ENCODE assay signal across 20 mouse cellular contexts in genomic region chr8:111614786-111615701, GRCm38 (mm10). TPM values are rescaled to one million over a fixed set of nuclear protein-coding genes. Genes with fewer than 3 reads are reported as not detected.
DNase-seq lines count a peak whose midpoint lies in the region; ATAC-seq lines count a peak whose summit lies in the region.
"Had no signal": no experiment of that assay in that cellular context is flagged by ENCODE, and none has a peak within 500 bp of the region (broad histone marks: within the 10 kb centered on the region; RNA-seq: fewer than 3 reads in every experiment).

No protein-coding gene starts in this region.

- no peak for ATAC-seq in forebrain, embryonic 15.5 days (replicated peaks)
- no peak for ATAC-seq in forebrain, embryonic 11.5 days (replicated peaks; ENCODE audit: low FRiP score)
- peak; percentile 59 for ATAC-seq in lung, embryonic 16.5 days (ENCODE audit: low read depth)
- ATAC-seq in intestine, embryonic 16.5 days = peak; percentile 29; the same call in 1 of the 2 replicates
- peak; percentile 70 for ATAC-seq in stomach, embryonic 16.5 days (ENCODE audit: insufficient read depth, low FRiP score)

- no peak overlapping the region for H3K9ac ChIP-seq in forebrain, embryonic 15.5 days (replicated peaks)
- H3K9ac ChIP-seq in forebrain, embryonic 11.5 days (ENCODE audit: low read length) = no peak overlapping the region
- H3K9ac ChIP-seq in lung, embryonic 16.5 days (ENCODE audit: low read length) = no peak overlapping the region
- H3K9ac ChIP-seq in intestine, embryonic 16.5 days (ENCODE audit: low read depth, low read length) = no peak overlapping the region
- no peak overlapping the region for H3K9ac ChIP-seq in stomach, embryonic 16.5 days (ENCODE audit: low read length)
- H3K9ac ChIP-seq: embryonic facial prominence, embryonic 12.5 days; limb, embryonic 15.5 days had no signal

- peaks cover 8% of the 10 kb centered on the region; the same call in 1 of the 2 replicates for H3K36me3 ChIP-seq in forebrain, embryonic 15.5 days
- no peaks in the 10 kb centered on the region for H3K36me3 ChIP-seq in forebrain, embryonic 11.5 days (ENCODE audit: control insufficient read depth, insufficient read depth, low read length)
- peaks cover 4% of the 10 kb centered on the region; the same call in 1 of the 2 replicates for H3K36me3 ChIP-seq in lung, embryonic 16.5 days (ENCODE audit: control insufficient read depth, insufficient read depth, low read length)
- H3K36me3 ChIP-seq in intestine, embryonic 16.5 days (ENCODE audit: control insufficient read depth, insufficient read depth, low read length) = no peaks in the 10 kb centered on the region
- H3K36me3 ChIP-seq in stomach, embryonic 16.5 days (ENCODE audit: control insufficient read depth, insufficient read depth, low read length) = no peaks in the 10 kb centered on the region

- H3K27ac ChIP-seq in forebrain, embryonic 15.5 days (replicated peaks) = 0 out of 2 replicates have a peak overlapping the region, but pooled peaks have one; percentile 1
- H3K27ac ChIP-seq in forebrain, embryonic 11.5 days (ENCODE audit: low read depth, low read length) = no peak overlapping the region
- peak overlapping the region; percentile 62 for H3K27ac ChIP-seq in lung, embryonic 16.5 days (ENCODE audit: low read length)
- H3K27ac ChIP-seq in intestine, embryonic 16.5 days (ENCODE audit: low read length) = no peak overlapping the region; the same call in 1 of the 2 replicates
- peak overlapping the region; percentile 87 for H3K27ac ChIP-seq in stomach, embryonic 16.5 days (ENCODE audit: low read length)
- H3K27ac ChIP-seq: embryonic facial prominence, embryonic 12.5 days; limb, embryonic 15.5 days; macrophage had no signal

- H3K4me1 ChIP-seq in forebrain, embryonic 15.5 days = peaks cover 2% of the 10 kb centered on the region; the same call in 1 of the 2 replicates
- no peaks in the 10 kb centered on the region for H3K4me1 ChIP-seq in forebrain, embryonic 11.5 days (replicated peaks; ENCODE audit: control insufficient read depth, insufficient read depth, low read length)
- H3K4me1 ChIP-seq in lung, embryonic 16.5 days (replicated peaks; ENCODE audit: control insufficient read depth, insufficient read depth, low read length) = peaks cover 8% of the 10 kb centered on the region
- peaks cover 9% of the 10 kb centered on the region for H3K4me1 ChIP-seq in intestine, embryonic 16.5 days (ENCODE audit: control insufficient read depth, insufficient read depth, low read length)
- peaks cover 13% of the 10 kb centered on the region for H3K4me1 ChIP-seq in stomach, embryonic 16.5 days (ENCODE audit: control insufficient read depth, insufficient read depth, low read length)

- no peak overlapping the region for H3K4me2 ChIP-seq in forebrain, embryonic 15.5 days (replicated peaks)
- no peak overlapping the region for H3K4me2 ChIP-seq in forebrain, embryonic 11.5 days (ENCODE audit: low read depth, low read length, severe bottlenecking)
- no peak overlapping the region for H3K4me2 ChIP-seq in lung, embryonic 16.5 days (ENCODE audit: low read depth, low read length)
- H3K4me2 ChIP-seq in intestine, embryonic 16.5 days (ENCODE audit: low read depth, low read length) = no peak overlapping the region
- no peak overlapping the region for H3K4me2 ChIP-seq in stomach, embryonic 16.5 days (ENCODE audit: low read depth, low read length)
- H3K4me2 ChIP-seq: embryonic facial prominence, embryonic 12.5 days; heart, embryonic 11.5 days; limb, embryonic 15.5 days had no signal

- no peak for DNase-seq in forebrain, embryonic 11.5 days (ENCODE audit: low spot score)
- DNase-seq in lung, postnatal 10 days = no peak
- no peak for DNase-seq in thymus, postnatal 25 days
- DNase-seq in spleen, adult 12 weeks (ENCODE audit: low spot score) = no peak
- DNase-seq: adrenal gland, postnatal 14 days; cerebellum, adult 2 months; gastrocnemius, postnatal 14 days; heart, postnatal 14 days; layer of hippocampus, postnatal 36 days; right cerebral cortex, adult 18-20 months; thymus, postnatal 14 days had no signal

- no peaks in the 10 kb centered on the region for H3K27me3 ChIP-seq in forebrain, embryonic 15.5 days
- H3K27me3 ChIP-seq in forebrain, embryonic 11.5 days (ENCODE audit: control insufficient read depth, insufficient read depth, low read length) = no peaks in the 10 kb centered on the region
- H3K27me3 ChIP-seq in lung, embryonic 16.5 days (ENCODE audit: control insufficient read depth, insufficient read depth, low read depth, low read length) = no peaks in the 10 kb centered on the region
- H3K27me3 ChIP-seq in intestine, embryonic 16.5 days (replicated peaks; ENCODE audit: control insufficient read depth, insufficient read depth, low read length) = no peaks in the 10 kb centered on the region
- no peaks in the 10 kb centered on the region for H3K27me3 ChIP-seq in stomach, embryonic 16.5 days (ENCODE audit: control insufficient read depth, insufficient read depth, low read length)
- H3K27me3 ChIP-seq: CH12.LX; embryonic facial prominence, embryonic 12.5 days; limb, embryonic 15.5 days had no signal

- H3K9me3 ChIP-seq in forebrain, embryonic 15.5 days = no peaks in the 10 kb centered on the region
- no peaks in the 10 kb centered on the region for H3K9me3 ChIP-seq in forebrain, embryonic 11.5 days (ENCODE audit: control insufficient read depth, low read length)
- H3K9me3 ChIP-seq in lung, embryonic 16.5 days (ENCODE audit: control insufficient read depth, low read length) = no peaks in the 10 kb centered on the region
- no peaks in the 10 kb centered on the region for H3K9me3 ChIP-seq in intestine, embryonic 16.5 days (ENCODE audit: control insufficient read depth, low read length)
- H3K9me3 ChIP-seq in stomach, embryonic 16.5 days (replicated peaks; ENCODE audit: control insufficient read depth, low read length) = no peaks in the 10 kb centered on the region
- H3K9me3 ChIP-seq: embryonic facial prominence, embryonic 12.5 days; limb, embryonic 15.5 days had no signal

- H3K4me3 ChIP-seq in forebrain, embryonic 15.5 days = no peak overlapping the region
- no peak overlapping the region for H3K4me3 ChIP-seq in forebrain, embryonic 11.5 days (ENCODE audit: low read depth, low read length)
- H3K4me3 ChIP-seq in lung, embryonic 16.5 days (ENCODE audit: low read length) = no peak overlapping the region
- H3K4me3 ChIP-seq in intestine, embryonic 16.5 days (ENCODE audit: low read length) = no peak overlapping the region
- no peak overlapping the region for H3K4me3 ChIP-seq in stomach, embryonic 16.5 days (replicated peaks; ENCODE audit: low read length)
- H3K4me3 ChIP-seq: embryonic facial prominence, embryonic 12.5 days; limb, embryonic 15.5 days had no signal

- 81% methylated on average over 6 of the region's 6 CpGs for WGBS in forebrain, embryonic 15.5 days
- 94% methylated on average over 6 of the region's 6 CpGs for WGBS in forebrain, embryonic 11.5 days
- 77% methylated on average over 6 of the region's 6 CpGs for WGBS in lung, embryonic 16.5 days
- WGBS in intestine, embryonic 16.5 days = 78% methylated on average over 6 of the region's 6 CpGs
- WGBS in stomach, embryonic 16.5 days = 71% methylated on average over 6 of the region's 6 CpGs

RNA-seq across cellular contexts. Expression of gene Ldhd, which starts 15.1 kb away (rescaled TPM):
- 0.54 and 0.60 TPM in 2 replicates for polyA plus RNA-seq in forebrain, embryonic 15.5 days (2015; fragmentation: Nextera tagmentation; extraction: Ambion mirVana)
- polyA plus RNA-seq in forebrain, embryonic 11.5 days (2014; fragmentation: Nextera tagmentation; extraction: Ambion mirVana) = 0.11 and 0.27 TPM in 2 replicates
- polyA plus RNA-seq in lung, embryonic 16.5 days (2015; fragmentation: Nextera tagmentation; extraction: Ambion mirVana) = 1.1 and 1.6 TPM in 2 replicates
- polyA plus RNA-seq in intestine, embryonic 16.5 days (2015; fragmentation: Nextera tagmentation; extraction: Ambion mirVana) = 2.7 and 3.5 TPM in 2 replicates
- 2.9 and 3.4 TPM in 2 replicates for polyA plus RNA-seq in stomach, embryonic 16.5 days (2015; fragmentation: Nextera tagmentation; extraction: Ambion mirVana)

RNA-seq across cellular contexts. Expression of gene Zfp1, which starts 28.2 kb away (rescaled TPM):
- polyA plus RNA-seq in forebrain, embryonic 15.5 days (2015; fragmentation: Nextera tagmentation; extraction: Ambion mirVana) = 32.3 and 34.4 TPM in 2 replicates
- 21.8 and 25.0 TPM in 2 replicates for polyA plus RNA-seq in forebrain, embryonic 11.5 days (2014; fragmentation: Nextera tagmentation; extraction: Ambion mirVana)
- 19.8 and 19.9 TPM in 2 replicates for polyA plus RNA-seq in lung, embryonic 16.5 days (2015; fragmentation: Nextera tagmentation; extraction: Ambion mirVana)
- polyA plus RNA-seq in intestine, embryonic 16.5 days (2015; fragmentation: Nextera tagmentation; extraction: Ambion mirVana) = 12.6 and 16.0 TPM in 2 replicates
- polyA plus RNA-seq in stomach, embryonic 16.5 days (2015; fragmentation: Nextera tagmentation; extraction: Ambion mirVana) = 19.3 TPM in 2 replicates

Comparison
In these comparisons a context has a peak if more than half of its experiments do, and no peak if none do; other contexts are left out.
1. H3K27ac ChIP-seq: peak in forebrain, embryonic 15.5 days (single experiment), lung, embryonic 16.5 days (single experiment) and stomach, embryonic 16.5 days (single experiment); none in forebrain, embryonic 11.5 days (single experiment) and intestine, embryonic 16.5 days (single experiment).
2. ATAC-seq: peak in lung, embryonic 16.5 days (single experiment), intestine, embryonic 16.5 days (single experiment) and stomach, embryonic 16.5 days (single experiment); none in forebrain, embryonic 15.5 days (single experiment) and forebrain, embryonic 11.5 days (single experiment).